Mouse (Mus musculus) adrenal gland, adult 18-20 months (tissue): Measurements from ENCODE around the gene Meioc. TPM values are rescaled to one million over a fixed set of nuclear protein-coding genes. Genes with fewer than 3 reads are reported as not detected.
A peak's percentile ranks its signal among the peaks of the same experiment; 100 is the strongest.
"Not testable (repeated sequence)": the region's sequence is repeated elsewhere in the genome, so short reads cannot be mapped to it uniquely, and the experiment has no call there.

Source experiments
- DNase-seq, 2 experiments: peaks; one replicate each; pipeline ENCODE4 v3.0.0; 2021 to 2022; ENCODE audit warnings: low spot score in 2 of 2
- microRNA-seq, 2 experiments: library from miRNA; unstranded; fragments of <30 nt; microRNA quantifications; one replicate each; pipeline ENCODE4 v1.2.0; 2021; ENCODE audit warnings: borderline number of aligned reads in 2 of 2
- total RNA-seq, 2 experiments: library from RNA; stranded (reverse); gene quantifications; 1 replicate in 1 of 2; 2 replicates in 1 of 2; pipeline ENCODE4 v1.2.3; 2021

Gene Meioc
- total RNA-seq, 2 experiments from 2014 or later: not detected

DNA sequence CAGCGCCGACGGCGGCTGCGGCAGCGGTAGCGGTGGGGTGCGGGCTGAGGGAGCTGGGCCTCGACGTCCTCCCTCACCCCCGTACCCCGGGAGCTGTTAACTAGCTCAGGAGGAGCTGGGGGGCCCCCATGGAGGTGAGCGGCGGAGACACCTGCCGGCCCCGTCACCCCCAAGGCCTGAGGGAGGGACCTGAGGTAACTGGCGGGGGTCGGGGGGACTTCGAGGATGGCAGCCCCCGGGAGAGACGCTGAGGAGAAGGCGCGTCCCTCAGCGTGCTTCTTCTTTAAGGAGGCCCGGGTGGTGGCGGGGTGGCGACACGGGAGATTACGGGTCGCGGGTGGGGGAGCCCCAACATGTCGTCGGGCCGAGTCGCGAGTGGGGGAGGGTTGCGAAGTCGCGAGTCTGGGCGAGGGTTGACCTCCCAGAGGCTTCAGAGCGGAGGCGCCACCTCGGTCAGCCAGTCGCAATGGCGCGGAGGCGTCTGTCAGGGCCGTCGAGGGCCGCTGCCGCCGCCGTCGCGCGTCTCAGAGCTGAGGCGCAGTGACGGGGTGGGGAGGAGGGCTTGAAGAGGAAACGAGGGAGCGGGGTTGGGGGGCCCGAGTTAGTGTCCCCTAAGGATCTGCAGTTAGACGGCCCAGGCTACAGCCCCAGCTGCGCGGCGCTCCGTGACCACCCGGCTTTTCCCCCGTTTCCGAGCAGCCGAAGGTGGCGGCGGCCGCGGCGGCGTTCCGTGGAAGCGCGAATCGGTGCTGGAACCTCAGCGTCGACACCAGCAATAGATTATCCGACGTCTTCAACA lies 2.3 kb downstream of the Meioc start:
- DNase-seq: no peak

DNA sequence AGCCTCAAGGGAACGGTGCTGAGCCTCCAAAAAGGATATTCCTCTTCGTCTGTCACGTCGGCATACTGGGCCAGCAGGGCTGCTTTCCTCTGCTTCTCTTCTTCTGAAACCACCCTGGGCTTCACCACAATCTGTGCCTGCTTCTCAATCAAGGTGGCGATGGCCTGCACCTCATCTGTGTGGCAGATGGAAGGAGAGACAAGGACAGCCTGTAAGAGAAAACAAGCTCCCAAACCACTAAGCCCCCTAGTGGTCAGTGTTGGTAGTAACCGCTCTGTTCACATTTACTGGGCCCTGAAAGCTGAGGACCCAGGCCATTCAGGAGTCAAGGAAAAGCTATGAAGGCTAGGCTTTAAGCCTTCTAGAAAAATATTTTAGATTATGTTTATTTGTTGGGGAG lies 26.6 kb downstream of the Meioc start:
- DNase-seq: peak; percentile 65 to 70

DNA sequence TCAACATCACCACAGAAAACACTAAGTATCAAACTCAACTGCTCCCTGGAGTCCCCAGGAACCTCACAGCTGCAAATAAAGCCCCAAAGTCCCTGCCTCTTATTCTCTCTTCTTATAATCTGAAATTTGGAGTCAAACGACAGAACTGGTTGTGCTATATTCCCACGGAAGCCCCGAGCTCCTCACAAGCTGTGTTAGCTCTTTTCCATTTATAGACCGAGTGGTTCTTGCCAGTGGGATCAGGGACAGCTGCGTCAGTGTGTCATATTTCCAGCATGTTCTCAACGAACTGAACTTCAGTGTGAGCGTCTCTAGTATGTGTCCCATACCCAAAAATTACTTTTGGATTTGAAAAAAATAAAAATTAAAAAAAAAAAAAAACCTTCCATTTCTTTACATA lies 31.8 kb downstream of the Meioc start:
- DNase-seq: no peak

DNA sequence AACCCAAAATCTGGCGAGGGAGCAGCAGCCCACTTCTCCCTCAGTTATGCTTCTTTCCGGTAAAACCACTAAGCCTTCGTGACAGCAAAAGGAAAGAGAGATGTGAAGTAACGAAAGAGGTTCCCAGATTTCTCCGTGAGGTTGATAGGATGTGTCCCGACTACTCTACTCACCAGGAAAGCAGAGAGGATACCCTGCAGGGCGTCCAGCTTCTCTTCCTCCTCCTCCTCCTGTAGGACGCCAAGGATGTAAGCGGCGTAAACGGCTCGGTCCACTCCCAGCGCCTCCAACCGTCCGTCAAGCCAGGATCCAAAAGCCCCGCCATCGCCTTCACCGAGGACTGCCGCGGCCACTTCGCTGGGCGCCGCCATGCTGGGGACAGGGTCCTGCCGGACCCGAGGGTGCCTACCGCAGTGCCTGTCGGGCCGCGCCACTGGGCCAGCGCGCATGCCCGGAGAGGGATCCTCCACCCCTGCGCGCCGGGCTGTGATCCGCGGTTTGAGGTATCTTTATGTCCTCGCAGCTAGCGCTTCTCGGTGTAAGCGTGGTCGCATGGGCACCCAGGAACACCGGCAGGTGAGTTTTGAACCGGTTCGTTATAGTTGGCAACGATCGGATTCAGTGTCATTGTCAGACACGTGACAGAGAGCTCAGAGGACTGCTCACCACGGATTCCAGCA lies 34.0 kb downstream of the Meioc start, which contains the start of gene Ccdc43:
Gene Ccdc43, minus strand, starts transcription at position 445 of the 680 bp plus-strand sequence.
- DNase-seq: peak; percentile 90

DNA sequence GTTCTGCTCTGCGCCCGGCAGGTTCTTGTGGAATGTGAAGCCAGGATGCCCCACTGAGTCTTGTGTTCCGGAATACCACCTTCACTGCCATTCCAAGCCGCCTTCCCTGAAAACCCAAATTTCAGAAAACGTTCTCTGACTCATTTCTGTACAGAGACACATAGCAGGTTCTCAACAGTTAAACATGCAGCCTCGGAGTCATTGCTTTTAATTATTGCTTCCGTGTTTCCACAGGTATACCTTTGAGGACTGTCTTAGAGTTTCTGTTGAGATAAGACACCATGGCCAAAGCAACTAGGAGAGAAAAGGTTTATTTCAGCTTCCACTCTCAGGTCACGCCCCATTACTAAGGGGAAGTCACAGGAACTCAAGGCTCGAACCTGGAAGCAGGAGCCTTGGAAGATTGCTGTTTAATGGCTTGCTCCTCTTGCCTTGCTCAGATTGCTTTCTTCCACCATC lies 34.5 kb downstream of the Meioc start:
- no peak for DNase-seq

DNA sequence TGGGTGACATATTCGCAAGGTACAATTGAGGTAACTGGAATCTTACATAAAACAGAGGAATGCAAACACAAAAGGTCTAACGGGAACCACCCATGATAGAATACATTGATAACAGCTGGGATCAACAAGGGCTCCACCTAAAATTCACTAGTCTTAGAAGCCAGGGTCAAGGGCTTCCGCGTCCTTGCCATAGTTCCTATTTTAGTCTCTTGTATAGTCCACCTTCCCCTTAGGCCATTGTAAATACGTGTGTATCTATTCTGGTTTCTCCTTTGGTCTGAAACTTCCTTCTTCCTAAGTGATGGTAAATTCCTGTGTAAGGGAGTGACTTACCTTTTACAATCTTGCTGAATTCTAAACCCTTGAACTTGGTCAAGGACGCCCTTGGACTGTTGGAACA lies 38.7 kb downstream of the Meioc start:
- not testable (repeated sequence) for DNase-seq

DNA sequence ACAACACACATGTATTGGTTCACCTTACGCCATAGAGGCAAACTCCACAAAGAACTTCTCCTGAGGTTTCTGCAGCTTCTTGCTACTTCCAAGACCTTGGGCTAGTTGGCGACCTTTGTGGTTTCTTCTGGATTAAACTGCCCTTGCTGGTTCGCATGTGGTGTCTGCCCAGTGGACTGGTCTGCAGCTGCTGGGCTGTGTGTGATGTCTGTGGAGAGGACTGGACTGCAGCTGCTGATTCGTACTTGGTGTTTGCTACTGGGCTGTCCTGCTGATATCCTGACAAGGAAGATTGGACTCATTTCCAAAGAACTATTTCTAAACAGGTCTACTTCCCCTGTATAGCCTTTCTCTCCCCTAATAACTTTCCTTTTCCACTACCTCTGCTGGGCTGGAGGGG lies 48.9 kb downstream of the Meioc start:
- DNase-seq: no peak

DNA sequence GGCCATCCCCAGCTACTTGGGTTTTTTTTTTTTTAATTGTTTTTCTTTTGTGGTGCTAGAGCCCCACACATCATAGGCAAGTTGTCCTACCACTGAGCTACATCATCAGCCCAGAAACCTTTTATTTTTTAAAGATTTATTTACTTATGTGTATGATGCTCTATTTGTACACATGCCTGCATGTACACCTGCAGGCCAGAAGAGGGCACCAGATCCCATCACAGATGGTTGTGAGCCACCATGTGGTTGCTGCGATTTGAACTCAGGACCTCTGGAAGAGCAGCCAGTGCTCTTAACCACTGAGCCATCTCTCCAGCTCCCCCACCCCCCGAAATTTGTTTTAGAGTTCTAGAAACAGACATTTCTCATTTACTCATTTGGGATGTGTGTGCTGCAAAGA lies 51.1 kb downstream of the Meioc start:
- not testable (repeated sequence) for DNase-seq

DNA sequence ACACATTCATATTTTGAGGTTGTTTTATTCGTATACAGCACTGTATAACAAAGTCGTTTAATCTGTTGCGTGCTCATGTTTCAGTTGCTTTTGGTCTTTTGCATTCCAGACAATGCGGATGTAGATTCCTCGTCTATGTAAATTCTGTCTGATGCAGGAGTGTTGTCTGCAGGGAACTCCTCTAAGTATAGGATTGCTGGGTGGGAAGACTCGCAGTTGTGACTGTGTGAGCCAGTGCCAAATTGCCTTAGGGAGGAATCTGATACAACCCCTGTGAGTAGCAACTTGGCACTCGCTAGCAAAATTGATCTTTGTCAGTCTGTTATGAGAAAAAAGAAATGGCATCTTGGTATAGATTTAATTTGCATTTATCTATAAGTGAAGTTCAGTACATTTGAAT lies 52.6 kb downstream of the Meioc start:
- no peak for DNase-seq

DNA sequence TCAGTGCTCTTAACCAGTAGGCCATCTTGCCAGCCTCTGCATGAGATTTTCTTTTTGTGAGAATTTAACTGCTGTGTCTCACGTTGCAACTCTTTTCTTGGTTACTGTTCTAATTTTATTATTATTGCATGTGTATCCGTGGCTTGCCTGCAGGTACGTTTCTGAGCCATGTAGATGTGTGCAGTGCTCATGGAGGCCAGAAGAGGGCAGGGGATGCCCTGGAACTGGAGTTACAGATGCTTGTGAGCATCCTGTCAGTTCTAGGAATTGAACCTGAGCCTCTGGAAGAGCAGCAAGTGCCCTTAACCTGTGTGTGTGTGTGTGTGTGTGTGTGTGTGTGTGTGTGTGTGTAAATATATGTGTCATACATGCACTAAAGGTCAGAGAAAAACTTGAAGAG lies 62.1 kb downstream of the Meioc start:
- DNase-seq: no peak

DNA sequence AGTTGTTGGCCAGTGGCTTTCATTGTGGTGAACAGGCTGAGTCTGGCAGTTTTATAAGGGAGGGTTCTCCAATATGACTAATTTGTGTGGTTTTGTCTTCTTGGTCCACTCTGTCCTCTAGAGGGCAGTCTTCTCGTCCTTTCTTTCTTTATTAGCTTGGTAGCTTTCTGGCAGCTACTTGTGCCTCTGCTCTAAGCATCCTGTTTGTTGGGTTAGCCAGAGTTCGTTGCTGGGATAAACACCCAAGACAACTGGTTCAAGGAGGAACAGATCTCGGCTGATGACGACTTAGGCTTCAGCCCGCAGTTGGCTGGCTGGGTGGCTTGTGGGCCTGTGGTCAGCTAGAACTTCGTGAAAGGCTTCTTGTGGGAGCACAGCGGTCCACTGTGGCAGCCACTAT lies 65.1 kb downstream of the Meioc start:
- no peak for DNase-seq

DNA sequence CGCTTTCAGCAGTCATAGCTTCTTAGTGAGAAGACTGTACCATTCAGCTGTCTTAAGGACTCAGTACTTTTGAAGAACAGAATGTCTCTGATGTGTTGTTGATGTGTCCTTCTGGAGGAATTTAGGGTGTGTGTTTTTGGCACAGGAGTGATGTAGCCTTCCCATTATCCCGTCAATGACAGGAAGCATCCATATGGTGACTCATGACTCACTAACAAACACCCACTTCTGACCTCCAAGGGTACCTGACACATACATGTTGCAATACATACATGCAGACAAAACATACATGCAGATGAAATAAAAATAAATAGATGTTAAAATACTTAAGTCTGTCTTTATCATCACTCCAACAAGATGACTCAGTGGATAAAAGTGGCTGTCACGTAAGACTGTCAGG lies 66.3 kb downstream of the Meioc start:
- no peak for DNase-seq

DNA sequence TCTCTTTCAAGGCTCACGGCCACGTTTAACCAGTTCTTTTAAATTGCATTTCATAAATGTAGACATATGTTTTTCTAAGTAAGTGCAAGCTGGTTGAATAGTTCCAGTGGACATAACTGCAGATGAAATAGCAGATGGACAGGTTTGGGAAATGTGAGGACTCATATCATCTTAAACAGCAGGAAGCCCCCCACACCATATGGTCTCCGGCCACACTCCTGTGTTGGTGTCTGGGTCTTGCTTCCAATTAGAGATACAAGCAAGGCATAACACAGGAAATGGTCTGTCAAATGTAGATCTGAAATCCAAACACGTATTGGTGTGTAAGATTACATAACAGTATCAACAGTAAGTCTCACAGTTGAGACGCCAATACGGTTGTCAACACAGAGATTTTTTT lies 67.8 kb downstream of the Meioc start:
- no peak for DNase-seq

Small RNA genes lying within 50 kb of the gene (microRNA-seq; reads per million reads assigned to microRNA genes)
- gene Gm22920: 0 reads per million in 2 experiments

Other genes starting within 250 kb of the Meioc start
- 100 to 1,000 TPM; 156 to 181 TPM for gene Grn, start 233.4 kb upstream of the Meioc start, total RNA-seq
- gene Fam171a2, start 216.0 kb upstream of the Meioc start, total RNA-seq: 1 to 10 TPM; 3.4 to 3.5 TPM
- 1 to 10 TPM; 3.4 to 3.6 TPM for gene Itga2b, start 193.6 kb upstream of the Meioc start, total RNA-seq
- 10 to 100 TPM; 24.6 to 29.8 TPM for gene Gpatch8, start 107.3 kb upstream of the Meioc start, total RNA-seq
- gene Gm11627, start 84.3 kb upstream of the Meioc start, total RNA-seq: not detected
- 1 to 10 TPM; 2.6 to 3.6 TPM for gene Fzd2, start 59.3 kb upstream of the Meioc start, total RNA-seq
- 10 to 100 TPM; 21.7 to 30.4 TPM for gene Ccdc43, start 34.1 kb downstream of the Meioc start, total RNA-seq
- gene Adam11, start 97.7 kb downstream of the Meioc start, total RNA-seq: 1 to 10 TPM; 1.9 to 5.5 TPM
- 10 to 100 TPM; 12.0 to 16.4 TPM for gene Gjc1, start 156.0 kb downstream of the Meioc start, total RNA-seq
- 1 to 10 TPM; 1.2 to 4.1 TPM for gene Higd1b, start 172.1 kb downstream of the Meioc start, total RNA-seq
- 10 to 100 TPM; 64.6 to 70.2 TPM for gene Eftud2, start 217.3 kb downstream of the Meioc start, total RNA-seq
- gene Ccdc103, start 217.5 kb downstream of the Meioc start, total RNA-seq: under 1 TPM; 0.32 to 0.36 TPM
- not detected for gene Fam187a, start 221.5 kb downstream of the Meioc start, total RNA-seq
- 1 to 10 TPM in 1 of 2 experiments, under 1 TPM in 1; 0.76 to 1.1 TPM for gene Gfap, start 237.2 kb downstream of the Meioc start, total RNA-seq